Mouse (Mus musculus) liver, embryonic 13.5 days (tissue): ENCODE data around the gene Lcn6. TPM values are rescaled to one million over a fixed set of nuclear protein-coding genes. Genes with fewer than 3 reads are reported as not detected.
"Not testable (repeated sequence)": the region's sequence is repeated elsewhere in the genome, so short reads cannot be mapped to it uniquely, and the experiment has no call there.

Experiments used
- ATAC-seq: fragments of 200-750 bp; cut with Nextera tagmentation; 2 replicates; pipeline ENCODE4 v1.8.0; 2017; ENCODE audit warnings: low read depth, mild to moderate bottlenecking, moderate number of reproducible peaks, moderate library complexity
- DNase-seq: peaks from one replicate; pipeline ENCODE4 v3.0.0; 2022
- H3K27ac ChIP-seq: fragments of 300-500 bp; sonication (generic); 2 replicates; pipeline ENCODE4 v1.5.1; 2015; ENCODE audit warnings: moderate library complexity, mild to moderate bottlenecking, inconsistent platforms
- H3K27me3 ChIP-seq: fragments of 300-500 bp; sonication (generic); 2 replicates; pipeline ENCODE4 v1.6.1; 2015; ENCODE audit warnings: mild to moderate bottlenecking, inconsistent platforms
- H3K36me3 ChIP-seq: fragments of 300-500 bp; sonication (generic); 2 replicates; pipeline ENCODE4 v1.6.1; 2015; ENCODE audit warnings: mild to moderate bottlenecking, inconsistent platforms
- H3K4me1 ChIP-seq: fragments of 300-500 bp; sonication (generic); replicated peaks from 2 replicates; pipeline ENCODE4 v1.6.1; 2015; ENCODE audit warnings: inconsistent platforms
- H3K4me2 ChIP-seq: fragments of 300-500 bp; sonication (generic); 2 replicates; pipeline ENCODE4 v1.6.1; 2015; ENCODE audit warnings: inconsistent platforms, mild to moderate bottlenecking, moderate library complexity
- H3K4me3 ChIP-seq: fragments of 300-500 bp; sonication (generic); replicated peaks from 2 replicates; pipeline ENCODE4 v1.5.1; 2015; ENCODE audit warnings: mild to moderate bottlenecking, inconsistent platforms
- H3K9ac ChIP-seq: fragments of 300-500 bp; sonication (generic); 2 replicates; pipeline ENCODE4 v1.6.1; 2015; ENCODE audit warnings: mild to moderate bottlenecking, inconsistent platforms
- H3K9me3 ChIP-seq: fragments of 300-500 bp; sonication (generic); replicated peaks from 2 replicates; pipeline ENCODE4 v1.6.1; 2016; ENCODE audit warnings: inconsistent platforms
- WGBS: fragments of 180-500 bp; shearing (Covaris S2); methylation state at CpG from one replicate; pipeline ENCODE4 v1.1.7; 2015; ENCODE audit not compliant: insufficient replicate concordance; 5-methylcytosine and 5-hydroxymethylcytosine counted together
- polyA plus RNA-seq: library from polyadenylated mRNA; unstranded; fragments of >200 nt; fragmentation: Nextera tagmentation; extraction: Ambion mirVana; gene quantifications from 2 replicates; pipeline ENCODE4 v1.2.1, GENCODE M21; 2015

Gene Lcn6
- polyA plus RNA-seq, 1 experiment from 2014 or later, result not detected

DNA sequence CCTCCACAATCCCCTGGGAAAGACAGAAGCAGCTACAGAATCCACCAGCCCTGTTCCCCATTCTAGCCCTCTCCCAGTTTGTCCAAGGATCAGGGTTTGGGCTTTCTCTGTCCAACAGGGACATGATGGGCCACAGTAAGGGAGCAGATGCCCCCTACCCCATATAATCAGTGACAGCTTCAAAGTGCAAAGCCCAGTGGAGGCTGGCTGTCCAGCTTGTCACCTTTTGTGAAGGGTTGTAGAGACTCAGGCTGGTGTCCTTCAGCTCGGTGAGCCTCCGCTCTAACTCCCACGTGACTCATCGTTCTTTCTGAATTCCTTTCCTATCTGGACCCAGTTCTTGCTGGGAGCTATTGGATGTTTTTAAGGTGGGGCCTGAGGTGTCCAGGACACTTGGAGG, 27.1 kb downstream of the Lcn6 start:
- ATAC-seq (no peak), DNase-seq (no peak)
- no peak overlapping the region for H3K27ac ChIP-seq
- H3K36me3 ChIP-seq, result no peaks in the 10 kb centered on the region
- H3K27me3 ChIP-seq, result peaks cover 16% of the 10 kb centered on the region
- 58% methylated on average over 4 of the region's 4 CpGs for WGBS
- H3K4me3 ChIP-seq, result no peak overlapping the region
- H3K9me3 ChIP-seq, result no peaks in the 10 kb centered on the region
- peaks cover 7% of the 10 kb centered on the region for H3K4me1 ChIP-seq
- no peak overlapping the region for H3K9ac ChIP-seq
- no peak overlapping the region for H3K4me2 ChIP-seq

DNA sequence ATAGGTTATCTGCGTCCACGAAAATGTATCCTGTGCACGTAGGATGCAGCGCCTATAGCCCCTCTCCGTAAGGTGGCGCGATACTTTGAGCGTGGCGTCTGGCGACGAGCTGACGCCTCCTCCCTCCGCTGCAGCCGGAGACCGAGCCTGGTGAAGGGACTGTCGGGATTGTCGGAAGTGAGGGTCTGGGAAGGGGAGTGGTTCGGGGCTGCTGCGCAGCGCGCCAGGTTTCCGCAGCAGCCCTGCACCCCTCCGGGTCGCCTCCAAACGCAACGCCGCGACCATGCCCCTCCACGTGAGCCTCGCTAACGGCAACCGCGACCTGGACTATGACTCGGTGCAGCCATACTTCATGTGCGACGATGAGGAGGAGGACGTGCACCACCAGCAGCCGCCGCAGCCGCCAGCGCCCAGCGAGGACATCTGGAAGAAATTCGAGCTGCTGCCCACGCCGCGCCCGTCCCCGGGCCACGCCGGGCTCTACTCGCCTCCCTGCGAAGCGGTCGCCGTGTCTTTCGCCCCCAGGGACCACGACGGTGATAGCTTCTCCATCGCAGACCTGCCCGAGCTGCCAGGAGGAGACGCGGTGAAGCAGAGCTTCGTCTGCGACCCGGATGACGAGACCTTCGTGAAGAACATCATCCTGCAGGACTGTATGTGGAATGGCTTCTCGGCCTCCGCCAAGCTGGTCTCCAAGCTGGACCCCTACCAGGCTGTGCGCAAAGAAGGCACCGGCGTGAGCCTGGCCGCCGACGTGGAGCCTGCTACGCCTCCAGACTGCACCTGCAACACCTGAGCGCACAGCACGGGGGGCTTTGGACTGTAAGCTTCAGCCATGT, 30.3 kb downstream of the Lcn6 start, which contains the start of gene Bmyc:
TSS of gene Bmyc (plus strand) at position 97 of the 839 bp plus-strand sequence.
- ATAC-seq (peak; percentile 69), DNase-seq (peak; percentile 47)
- Histone ChIP-seq H3K4me3 (peak within 1 kb of the TSS; percentile 62), H3K9ac (peak within 1 kb of the TSS; percentile 59), H3K36me3 (no peaks in the 10 kb centered on the region), H3K9me3 (no peaks in the 10 kb centered on the region), H3K27ac (no peak within 1 kb of the TSS), H3K4me2 (peak within 1 kb of the TSS; percentile 72), H3K4me1 (peaks cover 7% of the 10 kb centered on the region), H3K27me3 (peaks cover 16% of the 10 kb centered on the region)
- under 1% methylated on average over 78 of the region's 78 CpGs for WGBS

DNA sequence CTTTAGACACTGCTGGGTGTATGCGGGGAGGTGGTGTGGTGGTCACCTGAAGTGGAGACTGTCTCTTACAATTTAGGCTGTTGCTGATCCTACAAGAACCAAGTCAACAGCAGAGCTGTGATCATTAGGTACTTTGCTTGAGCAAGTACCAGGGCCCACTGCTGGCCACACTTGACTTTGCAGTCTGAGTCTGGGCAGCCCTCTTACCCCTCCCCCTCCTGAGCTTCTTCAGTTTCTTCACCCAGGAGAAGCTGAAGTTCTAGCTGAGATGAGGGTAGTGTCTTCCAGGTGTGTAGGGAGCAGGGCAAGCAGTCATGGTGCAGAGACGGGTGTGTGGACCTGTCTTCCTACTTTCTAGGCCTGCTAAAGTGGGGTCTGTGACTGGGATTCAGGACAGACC, 31.5 kb downstream of the Lcn6 start:
- 65% methylated on average over 2 of the region's 2 CpGs for WGBS
- ATAC-seq (no peak), DNase-seq (no peak)
- no peaks in the 10 kb centered on the region for H3K9me3 ChIP-seq
- peaks cover 16% of the 10 kb centered on the region for H3K27me3 ChIP-seq
- H3K27ac ChIP-seq, result no peak overlapping the region
- no peak overlapping the region for H3K4me3 ChIP-seq
- H3K4me2 ChIP-seq, result no peak overlapping the region; the same call in 1 of the 2 replicates
- H3K4me1 ChIP-seq, result peaks cover 7% of the 10 kb centered on the region
- no peaks in the 10 kb centered on the region for H3K36me3 ChIP-seq
- H3K9ac ChIP-seq, result no peak overlapping the region

DNA sequence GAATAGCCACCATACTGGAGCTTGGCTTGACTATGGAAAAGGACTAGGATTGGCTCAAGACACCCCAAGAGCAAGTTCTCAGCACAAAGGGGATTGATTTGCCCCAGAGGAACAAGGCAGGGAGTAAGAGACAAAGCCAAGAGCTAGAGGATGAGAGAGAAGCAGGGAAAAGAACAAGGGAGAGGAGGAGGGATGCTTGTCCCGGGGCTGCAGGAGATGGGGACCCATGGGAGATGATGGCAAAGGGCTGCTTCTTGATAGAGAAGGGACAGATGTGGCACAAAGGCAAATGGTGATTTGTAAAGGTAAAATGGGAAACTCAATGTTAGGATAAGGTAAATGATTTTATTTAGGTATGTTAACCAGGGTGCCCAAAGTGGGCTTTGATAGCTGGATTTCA, 32.5 kb downstream of the Lcn6 start:
- H3K36me3 ChIP-seq, ATAC-seq, H3K9me3 ChIP-seq, H3K4me3 ChIP-seq, DNase-seq, H3K27ac ChIP-seq, H3K9ac ChIP-seq, H3K4me1 ChIP-seq, H3K4me2 ChIP-seq: not testable (repeated sequence)
- 87% methylated on average over 1 of the region's 1 CpGs for WGBS
- peaks cover 16% of the 10 kb centered on the region for H3K27me3 ChIP-seq

DNA sequence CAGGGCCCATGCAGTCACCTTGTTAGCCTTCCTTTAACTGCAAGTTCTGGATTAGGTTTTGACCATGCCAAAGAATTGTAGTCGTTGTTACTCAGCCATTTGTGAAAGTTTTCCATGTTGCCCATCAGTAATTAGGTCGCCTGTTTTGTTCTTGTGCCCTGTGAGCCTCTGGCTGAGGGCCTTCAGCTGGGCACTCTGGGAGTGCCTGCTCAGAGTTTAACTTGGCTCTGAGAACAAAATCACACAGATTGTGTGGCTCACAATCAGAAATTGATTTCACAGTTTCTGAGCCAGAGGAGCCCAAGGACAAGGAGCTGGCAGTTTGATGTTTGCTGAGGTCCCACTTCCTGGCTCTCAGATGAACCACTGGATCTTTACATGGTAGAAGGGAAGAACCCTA, 33.2 kb downstream of the Lcn6 start:
- H3K27ac ChIP-seq, H3K36me3 ChIP-seq, H3K9ac ChIP-seq, H3K4me3 ChIP-seq, H3K4me2 ChIP-seq, H3K9me3 ChIP-seq, H3K4me1 ChIP-seq, DNase-seq, ATAC-seq: not testable (repeated sequence)
- peaks cover 16% of the 10 kb centered on the region for H3K27me3 ChIP-seq
- WGBS, result 48% methylated on average over 2 of the region's 2 CpGs

DNA sequence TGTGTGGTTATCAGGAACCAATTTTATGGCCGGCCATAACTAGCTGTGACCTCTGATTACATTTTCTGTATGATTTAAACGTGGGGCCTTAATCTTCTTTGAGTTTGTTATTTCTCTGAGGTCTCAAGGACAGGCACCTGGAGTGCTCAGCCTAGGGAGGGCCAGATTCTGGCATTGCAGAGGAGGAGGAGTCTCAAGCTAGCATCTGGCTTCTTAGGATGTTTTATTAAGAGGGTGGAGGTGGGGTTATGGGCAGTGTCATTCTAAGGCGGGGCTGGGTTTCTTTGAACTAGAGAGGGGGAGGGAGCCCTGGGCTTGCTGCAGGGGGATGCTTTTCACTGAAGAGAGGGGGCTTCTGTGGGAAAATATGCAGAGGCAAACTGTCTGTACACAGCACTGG, 35.1 kb downstream of the Lcn6 start:
- H3K27ac ChIP-seq, H3K9ac ChIP-seq, DNase-seq, H3K4me1 ChIP-seq, H3K9me3 ChIP-seq, ATAC-seq, H3K4me3 ChIP-seq, H3K27me3 ChIP-seq, H3K36me3 ChIP-seq, H3K4me2 ChIP-seq: not testable (repeated sequence)
- 28% methylated on average over 3 of the region's 3 CpGs for WGBS

DNA sequence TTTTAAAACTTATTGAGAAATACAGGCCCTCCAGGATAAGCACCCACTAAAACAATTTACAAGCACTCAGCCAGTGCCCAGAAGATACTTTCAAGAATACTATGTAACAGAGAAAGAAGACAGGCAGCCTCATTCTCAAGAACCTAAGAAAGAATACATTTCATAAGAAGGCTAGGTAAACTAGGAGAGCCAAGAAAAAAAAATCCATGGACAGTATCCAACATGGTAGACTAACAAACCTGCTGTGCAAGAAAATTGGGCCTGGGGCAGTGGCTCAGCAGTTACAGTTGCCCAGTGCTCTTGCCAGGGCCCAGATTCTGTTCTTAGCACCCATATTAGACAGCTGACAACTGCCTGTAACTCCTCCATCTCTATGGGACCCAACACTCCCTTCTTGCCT, 40.6 kb downstream of the Lcn6 start:
- Histone ChIP-seq H3K27ac (no peak overlapping the region), H3K9ac (no peak overlapping the region), H3K9me3 (no peaks in the 10 kb centered on the region), H3K4me3 (no peak overlapping the region), H3K27me3 (no peaks in the 10 kb centered on the region), H3K4me1 (no peaks in the 10 kb centered on the region), H3K4me2 (no peak overlapping the region), H3K36me3 (no peaks in the 10 kb centered on the region)
- DNase-seq (no peak), ATAC-seq (no peak)

Other genes with a start within 250 kb of the Lcn6 start
- 1.4 and 1.6 TPM in 2 replicates for gene Abca2, start 248.1 kb upstream of the Lcn6 start, polyA plus RNA-seq
- gene Clic3, start 219.9 kb upstream of the Lcn6 start, polyA plus RNA-seq, result 0.21 and 0.25 TPM in 2 replicates
- 7.2 and 7.7 TPM in 2 replicates for gene Paxx, start 215.7 kb upstream of the Lcn6 start, polyA plus RNA-seq
- gene Ptgds, start 206.7 kb upstream of the Lcn6 start, polyA plus RNA-seq, result 0.38 TPM in 1 of 2 replicates, not detected in the other
- gene Lcn12, start 182.9 kb upstream of the Lcn6 start, polyA plus RNA-seq, result not detected in 2 replicates
- 27.9 and 31.1 TPM in 2 replicates for gene Fbxw5, start 176.0 kb upstream of the Lcn6 start, polyA plus RNA-seq
- 25.8 and 26.8 TPM in 2 replicates for gene C8g, start 175.1 kb upstream of the Lcn6 start, polyA plus RNA-seq
- gene Traf2, start 129.8 kb upstream of the Lcn6 start, polyA plus RNA-seq, result 16.6 and 18.7 TPM in 2 replicates
- gene Edf1, start 118.9 kb upstream of the Lcn6 start, polyA plus RNA-seq, result 275 and 306 TPM in 2 replicates
- gene Mamdc4, start 101.9 kb upstream of the Lcn6 start, polyA plus RNA-seq, result 1.6 and 2.7 TPM in 2 replicates
- 50.2 and 50.3 TPM in 2 replicates for gene Phpt1, start 101.6 kb upstream of the Lcn6 start, polyA plus RNA-seq
- gene Ajm1, start 95.0 kb upstream of the Lcn6 start, polyA plus RNA-seq, result 0.02 TPM in 1 of 2 replicates, not detected in the other
- gene Rabl6, start 68.3 kb upstream of the Lcn6 start, polyA plus RNA-seq, result 29.7 and 29.8 TPM in 2 replicates
- 0.09 and 0.14 TPM in 2 replicates for gene Ccdc183, start 59.1 kb upstream of the Lcn6 start, polyA plus RNA-seq
- 7.8 and 8.3 TPM in 2 replicates for gene Tmem141, start 54.8 kb upstream of the Lcn6 start, polyA plus RNA-seq
- gene Fcna, start 48.8 kb upstream of the Lcn6 start, polyA plus RNA-seq, result 34.8 and 37.5 TPM in 2 replicates
- not detected in 2 replicates for gene Lcn8, start 23.7 kb upstream of the Lcn6 start, polyA plus RNA-seq
- gene Lcn5, start 18.8 kb upstream of the Lcn6 start, polyA plus RNA-seq, result not detected in 2 replicates
- gene Lcn10, start 5.9 kb downstream of the Lcn6 start, polyA plus RNA-seq, result not detected in 2 replicates
- not detected in 2 replicates for gene Obp2a, start 23.3 kb downstream of the Lcn6 start, polyA plus RNA-seq
- gene Bmyc, start 30.0 kb downstream of the Lcn6 start, polyA plus RNA-seq, result 12.8 and 13.4 TPM in 2 replicates
- not detected in 2 replicates for gene Obp2b, start 60.2 kb downstream of the Lcn6 start, polyA plus RNA-seq
- gene Lcn3, start 88.8 kb downstream of the Lcn6 start, polyA plus RNA-seq, result not detected in 2 replicates
- gene Lcn11, start 100.2 kb downstream of the Lcn6 start, polyA plus RNA-seq, result not detected in 2 replicates
- not detected in 2 replicates for gene Gm13539, start 105.5 kb downstream of the Lcn6 start, polyA plus RNA-seq
- gene Glt6d1, start 139.1 kb downstream of the Lcn6 start, polyA plus RNA-seq, result not detected in 2 replicates
- gene Lcn9, start 146.4 kb downstream of the Lcn6 start, polyA plus RNA-seq, result not detected in 2 replicates
- gene Sohlh1, start 170.5 kb downstream of the Lcn6 start, polyA plus RNA-seq, result not detected in 2 replicates
- 0.09 TPM in 1 of 2 replicates, not detected in the other for gene Kcnt1, start 186.9 kb downstream of the Lcn6 start, polyA plus RNA-seq